Mouse (Mus musculus) lung, postnatal 0 days (tissue): ENCODE results near the gene Fn1. TPM values are rescaled to one million over a fixed set of nuclear protein-coding genes. Genes with fewer than 3 reads are reported as not detected.
A peak's percentile ranks its signal among the peaks of the same experiment; 100 is the strongest.

ENCODE experiments used
- ATAC-seq: fragments of 200-750 bp; cut with Nextera tagmentation; 2 replicates; pipeline ENCODE4 v1.8.0; 2017; ENCODE audit warnings: moderate library complexity
- DNase-seq: peaks from one replicate; pipeline ENCODE4 v3.0.0-alpha.2; 2016; ENCODE audit warnings: low spot score
- H3K27ac ChIP-seq: fragments of 300-500 bp; sonication (generic); 2 replicates; pipeline ENCODE4 v1.5.1; 2014; ENCODE audit warnings: antibody characterized with exemption, mild to moderate bottlenecking, low read length, mixed read lengths
- H3K27me3 ChIP-seq: fragments of 300-500 bp; sonication (generic); replicated peaks from 2 replicates; pipeline ENCODE4 v1.6.1; 2014; ENCODE audit warnings: low read length, mixed read lengths; ENCODE audit not compliant: insufficient read depth
- H3K36me3 ChIP-seq: fragments of 300-500 bp; sonication (generic); 2 replicates; pipeline ENCODE4 v1.6.1; 2014; ENCODE audit warnings: low read length, mixed read lengths; ENCODE audit not compliant: insufficient read depth
- H3K4me1 ChIP-seq: fragments of 300-500 bp; sonication (generic); 2 replicates; pipeline ENCODE4 v1.6.1; 2014; ENCODE audit warnings: antibody characterized with exemption, low read depth, low read length, mixed read lengths; ENCODE audit not compliant: insufficient read depth
- H3K4me2 ChIP-seq: fragments of 300-500 bp; sonication (generic); replicated peaks from 2 replicates; pipeline ENCODE4 v1.6.1; 2014; ENCODE audit warnings: low read depth, mild to moderate bottlenecking, low read length, moderate library complexity, mixed read lengths
- H3K4me3 ChIP-seq: fragments of 300-500 bp; sonication (generic); 2 replicates; pipeline ENCODE4 v1.5.1; 2014; ENCODE audit warnings: low read depth, low read length
- H3K9ac ChIP-seq: fragments of 300-500 bp; sonication (generic); replicated peaks from 2 replicates; pipeline ENCODE4 v1.6.1; 2014; ENCODE audit warnings: low read depth, mild to moderate bottlenecking
- H3K9me3 ChIP-seq: fragments of 300-500 bp; sonication (generic); 2 replicates; pipeline ENCODE4 v1.6.1; 2016; ENCODE audit warnings: low read length, mixed read lengths
- CTCF ChIP-seq: IDR thresholded peaks from 2 replicates; pipeline ENCODE4 v1.5.1; 2016; ENCODE audit warnings: antibody characterized with exemption, mild to moderate bottlenecking
- EP300 ChIP-seq: IDR thresholded peaks from 2 replicates; pipeline ENCODE4 v1.6.1; 2016; ENCODE audit warnings: antibody characterized with exemption, mild to moderate bottlenecking, control low read depth
- WGBS: fragments of 180-500 bp; shearing (Covaris S2); extraction: QIAGEN DNeasy Blood & Tissue Kit; methylation state at CpG from one replicate; pipeline ENCODE4 v1.1.7; 2014; 5-methylcytosine and 5-hydroxymethylcytosine counted together
- polyA plus RNA-seq: library from polyadenylated mRNA; unstranded; fragments of >200 nt; fragmentation: Nextera tagmentation; extraction: Ambion mirVana; gene quantifications from 2 replicates; pipeline ENCODE4 v1.2.1, GENCODE M21; 2015

Fn1 gene
- polyA plus RNA-seq, 1 experiment from 2014 or later, result 295 TPM

DNA sequence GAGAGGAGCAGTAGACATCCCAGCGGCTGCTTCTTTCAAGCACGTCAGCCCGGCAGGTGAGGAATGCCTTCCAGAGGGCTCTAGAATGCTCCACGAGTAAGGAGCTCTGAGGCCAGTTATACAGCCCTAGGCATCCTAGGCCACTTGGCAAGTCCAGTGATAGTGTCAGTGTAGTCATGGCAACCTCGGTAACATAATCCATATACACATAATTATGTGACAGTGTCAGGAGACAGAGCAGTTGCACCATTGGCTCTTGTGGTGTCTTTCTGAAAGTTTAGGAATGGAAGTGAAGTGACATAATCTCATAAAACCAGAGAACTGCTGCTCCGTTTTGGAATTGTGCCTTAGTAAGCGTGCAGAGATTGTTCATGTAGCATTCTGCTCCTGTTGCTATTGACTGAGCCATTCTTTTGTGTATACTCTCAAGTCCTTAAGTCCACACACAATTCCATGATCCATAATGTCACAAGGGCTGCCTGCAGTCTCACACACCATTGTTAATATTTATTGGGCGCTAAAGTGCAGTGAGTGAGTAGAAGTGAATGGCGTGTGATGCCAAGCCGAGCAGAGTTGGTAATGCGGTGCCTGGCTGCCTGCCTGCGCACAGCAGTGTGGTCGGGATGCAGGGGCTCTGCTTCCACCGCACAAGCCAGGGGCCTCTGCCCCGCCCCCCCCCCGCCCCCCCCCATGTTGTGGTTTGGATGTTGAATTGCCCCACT is 85.0 kb downstream of the Fn1 start:
- TF ChIP-seq EP300, result no peak
- TF ChIP-seq CTCF, result no peak
- no peak overlapping the region for H3K27ac ChIP-seq
- peaks cover 7% of the 10 kb centered on the region; the same call in 1 of the 2 replicates for H3K36me3 ChIP-seq

DNA sequence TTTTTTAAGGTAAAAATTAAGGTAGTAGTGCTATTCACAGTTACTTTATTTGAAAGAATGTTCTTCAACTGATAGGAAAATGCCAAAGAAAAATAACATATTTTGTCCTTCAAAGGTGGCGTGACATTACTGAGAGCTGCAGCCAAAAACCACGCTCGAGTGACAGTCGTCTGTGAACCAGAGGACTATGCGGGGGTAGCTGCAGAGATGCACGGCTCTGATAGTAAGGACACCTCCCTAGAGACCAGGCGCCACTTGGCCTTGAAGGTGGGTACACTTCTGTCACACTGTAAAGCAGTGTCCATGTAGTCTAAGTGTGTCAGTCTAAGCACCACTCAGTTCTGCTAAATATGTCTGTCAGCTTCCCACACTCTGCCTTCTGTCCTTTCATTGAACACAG is 88.7 kb downstream of the Fn1 start:
- TF ChIP-seq CTCF (no peak), EP300 (no peak)
- Histone ChIP-seq H3K27ac (no peak overlapping the region), H3K27me3 (no peaks in the 10 kb centered on the region), H3K36me3 (peaks cover 7% of the 10 kb centered on the region; the same call in 1 of the 2 replicates), H3K9me3 (no peaks in the 10 kb centered on the region), H3K9ac (no peak overlapping the region), H3K4me1 (no peaks in the 10 kb centered on the region), H3K4me3 (no peak overlapping the region), H3K4me2 (no peak overlapping the region)
- DNase-seq (no peak), ATAC-seq (no peak)
- 90% methylated on average over 7 of the region's 7 CpGs for WGBS

More for the DNA sequence above, 85.0 kb downstream of the Fn1 start:
- Histone ChIP-seq H3K27me3 (no peaks in the 10 kb centered on the region), H3K9ac (no peak overlapping the region), H3K9me3 (no peaks in the 10 kb centered on the region), H3K4me3 (no peak overlapping the region), H3K4me2 (no peak overlapping the region), H3K4me1 (no peaks in the 10 kb centered on the region)
- ATAC-seq, result peak; percentile 93
- 56% methylated on average over 16 of the region's 16 CpGs for WGBS
- peak; percentile 85 for DNase-seq

DNA sequence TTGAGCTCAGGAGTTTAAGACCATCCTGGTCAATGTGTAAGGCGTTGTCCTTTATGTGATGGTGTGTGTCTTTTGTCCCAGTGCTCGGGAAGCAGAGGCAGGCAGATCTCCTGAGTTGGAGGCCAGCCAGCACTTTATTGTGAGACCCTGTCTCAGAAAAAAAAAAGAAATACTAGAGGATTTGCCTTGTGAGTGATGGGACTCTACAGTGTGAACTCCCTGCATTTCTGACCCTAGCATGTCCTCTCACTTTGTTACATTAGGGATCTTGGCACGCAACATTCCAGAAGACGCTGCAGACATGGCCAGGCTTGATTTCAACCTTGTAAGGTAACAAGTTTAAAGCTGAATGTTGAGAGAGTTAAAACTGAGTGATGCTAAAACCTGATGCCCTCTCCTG is 92.4 kb downstream of the Fn1 start:
- H3K27me3 ChIP-seq, result no peaks in the 10 kb centered on the region
- H3K9ac ChIP-seq, result no peak overlapping the region
- TF ChIP-seq EP300 (no peak), CTCF (no peak)
- 0 out of 2 replicates have a peak, but pooled peaks cover 3% of the 10 kb centered on the region for H3K4me1 ChIP-seq
- peaks cover 7% of the 10 kb centered on the region; the same call in 1 of the 2 replicates for H3K36me3 ChIP-seq
- no peak overlapping the region for H3K27ac ChIP-seq
- H3K9me3 ChIP-seq, result no peaks in the 10 kb centered on the region
- DNase-seq, result no peak
- H3K4me3 ChIP-seq, result no peak overlapping the region
- WGBS, result 95% methylated on average over 4 of the region's 4 CpGs
- no peak for ATAC-seq
- no peak overlapping the region for H3K4me2 ChIP-seq

DNA sequence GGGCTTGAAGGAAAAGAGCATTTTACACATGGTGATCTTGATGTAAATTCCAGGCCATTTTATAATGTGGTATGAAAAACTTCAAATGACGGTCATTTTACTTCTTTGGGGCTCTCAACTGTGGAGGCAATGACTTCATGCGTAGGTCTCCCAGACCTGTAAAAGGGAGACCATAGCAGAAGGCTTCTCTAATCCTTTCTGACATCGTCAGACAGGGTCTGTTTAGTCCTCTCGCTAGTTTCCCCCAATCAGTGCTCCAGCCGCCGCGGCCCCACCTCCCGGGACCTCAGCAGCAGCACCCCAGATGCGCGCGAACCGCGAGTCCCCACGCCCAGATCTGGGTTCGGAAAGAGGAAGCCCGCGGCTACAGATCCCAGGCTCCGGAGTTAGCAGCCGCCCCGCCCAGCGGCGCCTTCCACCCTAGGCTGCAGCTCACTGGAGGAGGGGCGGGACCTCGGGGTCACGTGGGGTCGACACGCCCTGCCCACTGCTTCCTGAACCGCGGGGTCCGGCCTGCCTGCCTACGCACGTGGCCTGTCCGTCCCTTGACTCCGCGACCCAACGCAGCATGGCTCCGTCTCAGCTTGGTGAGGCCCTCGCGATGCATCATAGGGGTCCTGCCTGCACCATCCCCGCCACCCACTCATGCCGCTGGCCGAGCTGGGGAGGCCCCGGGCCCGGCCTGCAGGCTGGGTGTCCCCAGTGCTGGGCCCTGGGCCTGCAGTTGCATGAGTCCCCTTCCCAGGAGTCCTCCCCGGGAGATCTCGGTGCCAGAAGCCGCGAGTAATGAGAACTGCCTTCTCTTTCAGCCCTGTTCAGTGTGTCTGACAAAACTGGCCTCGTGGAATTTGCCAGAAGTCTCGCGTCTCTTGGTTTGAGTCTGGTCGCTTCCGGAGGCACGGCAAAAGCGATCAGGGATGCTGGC is 96.0 kb downstream of the Fn1 start, which contains the start of gene Atic:
TSS of gene Atic (plus strand) at position 463 of the 925 bp plus-strand sequence.
- Histone ChIP-seq H3K27me3 (no peaks in the 10 kb centered on the region), H3K27ac (peak within 1 kb of the TSS; percentile 75), H3K9ac (peak within 1 kb of the TSS; percentile 60), H3K36me3 (no peaks in the 10 kb centered on the region), H3K9me3 (no peaks in the 10 kb centered on the region), H3K4me2 (peak within 1 kb of the TSS; percentile 89), H3K4me1 (0 out of 2 replicates have a peak, but pooled peaks cover 3% of the 10 kb centered on the region), H3K4me3 (peak within 1 kb of the TSS; percentile 47)
- DNase-seq (peak; percentile 97), ATAC-seq (peak; percentile 100)
- under 1% methylated on average over 50 of the region's 55 CpGs for WGBS
- TF ChIP-seq CTCF (no peak; the same call in 1 of the 2 replicates), EP300 (no peak)

DNA sequence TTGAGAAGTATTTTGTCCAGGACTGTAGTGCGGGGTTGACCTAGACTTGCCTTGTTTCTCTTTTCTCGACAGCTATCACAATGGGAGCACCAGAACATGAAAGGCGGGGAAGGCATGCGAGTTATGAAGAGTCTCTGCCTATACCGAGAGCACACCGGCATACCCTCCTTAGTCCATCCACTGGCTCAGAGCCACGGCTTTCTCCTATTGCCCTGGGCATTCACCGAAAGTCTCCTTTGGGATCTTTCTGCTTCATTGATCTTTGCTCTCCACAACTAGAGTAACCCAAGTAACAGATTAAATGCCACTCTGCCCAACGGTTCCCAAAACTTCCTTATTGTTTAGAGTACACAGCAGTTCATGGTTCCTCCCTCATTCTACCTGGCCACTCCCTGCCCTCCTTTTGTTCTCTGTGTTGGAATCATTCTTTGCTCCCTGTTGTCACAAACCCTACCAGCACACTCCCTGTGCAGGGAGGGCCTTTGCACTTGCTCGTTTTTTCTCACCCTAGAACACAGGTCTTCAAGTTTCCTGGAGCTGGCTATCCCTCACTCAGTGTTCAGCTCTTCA is 102.3 kb downstream of the Fn1 start:
- Histone ChIP-seq H3K4me3 (no peak overlapping the region), H3K27ac (no peak overlapping the region), H3K9me3 (no peaks in the 10 kb centered on the region), H3K36me3 (no peaks in the 10 kb centered on the region), H3K4me2 (no peak overlapping the region), H3K9ac (no peak overlapping the region), H3K4me1 (no peaks in the 10 kb centered on the region), H3K27me3 (no peaks in the 10 kb centered on the region)
- ATAC-seq, result no peak
- no peak for TF ChIP-seq CTCF
- no peak for TF ChIP-seq EP300
- no peak for DNase-seq
- 67% methylated on average over 10 of the region's 10 CpGs for WGBS

DNA sequence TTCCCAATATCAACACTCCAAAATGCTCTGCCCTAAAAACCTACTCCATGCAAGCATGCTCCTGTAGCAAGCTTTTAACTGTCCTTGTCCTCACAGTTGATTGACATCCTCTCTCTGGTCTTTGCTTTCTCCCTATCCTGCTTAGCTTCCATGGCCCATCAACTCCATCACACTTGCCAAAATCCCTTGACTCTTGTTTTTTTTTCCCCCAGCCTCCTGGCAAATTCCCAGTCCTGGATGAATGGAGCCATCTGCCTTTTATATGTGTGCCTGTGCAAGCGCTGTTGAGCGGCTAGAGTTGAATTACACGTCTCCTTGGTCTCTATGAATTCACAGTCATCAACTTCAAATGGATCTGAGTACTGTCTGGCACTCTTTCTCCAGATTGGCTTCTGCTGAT is 112.6 kb downstream of the Fn1 start:
- Histone ChIP-seq H3K9ac (no peak overlapping the region), H3K36me3 (no peaks in the 10 kb centered on the region), H3K9me3 (no peaks in the 10 kb centered on the region), H3K4me3 (no peak overlapping the region), H3K4me1 (no peaks in the 10 kb centered on the region), H3K27ac (no peak overlapping the region), H3K27me3 (no peaks in the 10 kb centered on the region), H3K4me2 (no peak overlapping the region)
- no peak for TF ChIP-seq EP300
- no peak for TF ChIP-seq CTCF
- 74% methylated on average over 3 of the region's 3 CpGs for whole genome bisulfite sequencing
- no peak; the same call in 1 of the 2 replicates for ATAC-seq
- peak; percentile 56 for DNase-seq
